10 mouse cellular contexts compared by ENCODE assay signal in genomic region chr7:71533109-71533508, GRCm38 (mm10).
A peak's percentile ranks its signal among the peaks of the same experiment; 100 is the strongest.
DNase-seq lines count a peak whose midpoint lies in the region; ATAC-seq and TF ChIP-seq lines count a peak whose summit lies in the region.
"Had no signal": no experiment of that assay in that cellular context is flagged by ENCODE, and none has a peak within 500 bp of the region (broad histone marks: within the 10 kb centered on the region; RNA-seq: fewer than 3 reads in every experiment).

No protein-coding gene starts in this region.

- 20% methylated on average over 5 of the region's 5 CpGs for WGBS in lung, embryonic 14.5 days
- WGBS in embryonic facial prominence, embryonic 13.5 days = 27% methylated on average over 5 of the region's 5 CpGs
- 20% methylated on average over 5 of the region's 5 CpGs for WGBS in intestine, embryonic 15.5 days

- peak overlapping the region; percentile 78 for H3K27ac ChIP-seq in lung, embryonic 14.5 days (ENCODE audit: low read depth)
- 0 out of 2 replicates have a peak overlapping the region, but pooled peaks have one; percentile 22 for H3K27ac ChIP-seq in embryonic facial prominence, embryonic 13.5 days
- no peak overlapping the region for H3K27ac ChIP-seq in intestine, embryonic 15.5 days

- H3K4me2 ChIP-seq in lung, embryonic 14.5 days = no peak overlapping the region
- H3K4me2 ChIP-seq in embryonic facial prominence, embryonic 13.5 days = no peak overlapping the region
- H3K4me2 ChIP-seq in intestine, embryonic 15.5 days (replicated peaks) = no peak overlapping the region

- no peaks in the 10 kb centered on the region for H3K27me3 ChIP-seq in lung, embryonic 14.5 days (ENCODE audit: insufficient read depth, low read length)
- no peaks in the 10 kb centered on the region for H3K27me3 ChIP-seq in embryonic facial prominence, embryonic 13.5 days
- H3K27me3 ChIP-seq in intestine, embryonic 15.5 days (replicated peaks) = no peaks in the 10 kb centered on the region

- peak; percentile 88 for ATAC-seq in lung, embryonic 14.5 days (ENCODE audit: insufficient read depth)
- ATAC-seq in embryonic facial prominence, embryonic 13.5 days (ENCODE audit: insufficient number of reproducible peaks, insufficient read depth, low FRiP score, low TSS enrichment, low read depth) = no peak
- peak; percentile 59; the same call in 1 of the 2 replicates for ATAC-seq in intestine, embryonic 15.5 days

- H3K9ac ChIP-seq in lung, embryonic 14.5 days = no peak overlapping the region
- H3K9ac ChIP-seq in embryonic facial prominence, embryonic 13.5 days = no peak overlapping the region
- no peak overlapping the region for H3K9ac ChIP-seq in intestine, embryonic 15.5 days

- peaks cover 12% of the 10 kb centered on the region for H3K4me1 ChIP-seq in lung, embryonic 14.5 days (ENCODE audit: insufficient read depth)
- peaks cover 15% of the 10 kb centered on the region for H3K4me1 ChIP-seq in embryonic facial prominence, embryonic 13.5 days
- H3K4me1 ChIP-seq in intestine, embryonic 15.5 days (replicated peaks) = peaks cover 11% of the 10 kb centered on the region

- H3K36me3 ChIP-seq in lung, embryonic 14.5 days (ENCODE audit: insufficient read depth) = no peaks in the 10 kb centered on the region
- H3K36me3 ChIP-seq in embryonic facial prominence, embryonic 13.5 days = no peaks in the 10 kb centered on the region
- no peaks in the 10 kb centered on the region for H3K36me3 ChIP-seq in intestine, embryonic 15.5 days
- H3K36me3 ChIP-seq: G1E had no signal

- H3K9me3 ChIP-seq in lung, embryonic 14.5 days (ENCODE audit: low read depth, low read length) = no peaks in the 10 kb centered on the region
- H3K9me3 ChIP-seq in embryonic facial prominence, embryonic 13.5 days = no peaks in the 10 kb centered on the region
- H3K9me3 ChIP-seq in intestine, embryonic 15.5 days = no peaks in the 10 kb centered on the region

- no peak overlapping the region for H3K4me3 ChIP-seq in lung, embryonic 14.5 days (ENCODE audit: low read depth, low read length)
- no peak overlapping the region for H3K4me3 ChIP-seq in embryonic facial prominence, embryonic 13.5 days
- H3K4me3 ChIP-seq in intestine, embryonic 15.5 days (replicated peaks) = no peak overlapping the region

- DNase-seq in lung, embryonic 14.5 days = peak; percentile 89
- DNase-seq in lung, postnatal 36 days = no peak
- peak; percentile 7 for DNase-seq in lung, postnatal 14 days
- DNase-seq in layer of hippocampus, adult 18-20 months (ENCODE audit: low spot score in 2 of 2) = no peak
- DNase-seq in cerebellum, postnatal 36 days = no peak
- DNase-seq: adrenal gland, postnatal 10 days; gastrocnemius, postnatal 14 days had no signal

- TF ChIP-seq CTCF in lung, embryonic 14.5 days (IDR thresholded peaks at IDR 0.05; ENCODE audit: low read depth) = no peak

Comparison
In these comparisons a context has a peak if more than half of its experiments do, and no peak if none do; other contexts are left out.
1. DNase-seq: peak in lung, embryonic 14.5 days (single experiment) and lung, postnatal 14 days (single experiment); none in lung, postnatal 36 days (single experiment), layer of hippocampus, adult 18-20 months (0 of 2) and cerebellum, postnatal 36 days (0 of 2).